Mouse (Mus musculus) lung, embryonic 16.5 days (tissue): ENCODE measurements around the gene Apol7e. TPM values are rescaled to one million over a fixed set of nuclear protein-coding genes. Genes with fewer than 3 reads are reported as not detected.
"Not testable (repeated sequence)": the region's sequence is repeated elsewhere in the genome, so short reads cannot be mapped to it uniquely, and the experiment has no call there.

Experiments
- ATAC-seq: fragments of 200-750 bp; cut with Nextera tagmentation; 2 replicates; pipeline ENCODE4 v1.8.0; 2017; ENCODE audit warnings: low read depth, mild to moderate bottlenecking, moderate library complexity
- H3K27ac ChIP-seq: fragments of 300-500 bp; sonication (generic); 2 replicates; pipeline ENCODE4 v1.5.1; 2014; ENCODE audit warnings: mild to moderate bottlenecking, control low read depth, low read length
- H3K27me3 ChIP-seq: fragments of 300-500 bp; sonication (generic); 2 replicates; pipeline ENCODE4 v1.6.1; 2014; ENCODE audit warnings: low read depth, low read length, mixed read lengths; ENCODE audit not compliant: control insufficient read depth, insufficient read depth
- H3K36me3 ChIP-seq: fragments of 300-500 bp; sonication (generic); 2 replicates; pipeline ENCODE4 v1.6.1; 2014; ENCODE audit warnings: low read length; ENCODE audit not compliant: control insufficient read depth, insufficient read depth
- H3K4me1 ChIP-seq: fragments of 300-500 bp; sonication (generic); replicated peaks from 2 replicates; pipeline ENCODE4 v1.6.1; 2014; ENCODE audit warnings: low read length, mixed read lengths; ENCODE audit not compliant: control insufficient read depth, insufficient read depth
- H3K4me2 ChIP-seq: fragments of 300-500 bp; sonication (generic); 2 replicates; pipeline ENCODE4 v1.6.1; 2014; ENCODE audit warnings: low read depth, low read length, control low read depth
- H3K4me3 ChIP-seq: fragments of 300-500 bp; sonication (generic); 2 replicates; pipeline ENCODE4 v1.5.1; 2014; ENCODE audit warnings: mild to moderate bottlenecking, low read length, control low read depth
- H3K9ac ChIP-seq: fragments of 300-500 bp; sonication (generic); 2 replicates; pipeline ENCODE4 v1.6.1; 2014; ENCODE audit warnings: low read length, control low read depth
- H3K9me3 ChIP-seq: fragments of 300-500 bp; sonication (generic); 2 replicates; pipeline ENCODE4 v1.6.1; 2016; ENCODE audit warnings: low read length; ENCODE audit not compliant: control insufficient read depth
- WGBS: fragments of 180-500 bp; shearing (Covaris S2); extraction: QIAGEN DNeasy Blood & Tissue Kit; methylation state at CpG from one replicate; pipeline ENCODE4 v1.1.7; 2014; 5-methylcytosine and 5-hydroxymethylcytosine counted together
- polyA plus RNA-seq: library from polyadenylated mRNA; unstranded; fragments of >200 nt; fragmentation: Nextera tagmentation; extraction: Ambion mirVana; gene quantifications from 2 replicates; pipeline ENCODE4 v1.2.1, GENCODE M21; 2015

Gene Apol7e
- not detected in 2 replicates for polyA plus RNA-seq

DNA sequence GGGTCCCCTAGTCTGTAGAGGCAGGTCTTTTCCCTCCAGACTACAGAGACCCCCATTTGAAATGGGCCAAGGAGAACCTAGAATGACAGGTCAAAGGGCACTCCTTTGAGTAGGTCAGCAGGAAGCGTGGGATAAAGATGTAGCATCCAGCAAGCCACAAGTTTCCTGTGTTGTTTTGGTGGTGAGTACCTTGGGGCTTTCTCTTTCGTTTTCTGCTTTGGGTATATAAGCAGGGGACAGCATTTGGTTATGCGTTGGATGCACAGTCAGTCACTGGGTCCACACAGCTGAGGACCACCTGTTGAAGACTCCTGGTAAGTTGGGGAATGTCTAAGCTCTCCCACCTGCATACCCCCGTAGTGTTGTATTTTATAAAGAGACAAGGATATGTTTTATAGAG lies at the start of gene Apol7e:
Apol7e (plus strand) TSS at position 202 of the 400 bp plus-strand sequence.
- H3K9ac ChIP-seq, H3K4me2 ChIP-seq, H3K36me3 ChIP-seq, ATAC-seq, H3K4me3 ChIP-seq, H3K27ac ChIP-seq, H3K27me3 ChIP-seq, H3K9me3 ChIP-seq, H3K4me1 ChIP-seq: not testable (repeated sequence)
- 70% methylated on average over 4 of the region's 4 CpGs for WGBS

GRCm38 (mm10) chr15:77651143-77651542 lies 47.5 kb upstream of the Apol7e start:
- H3K9ac ChIP-seq, H3K9me3 ChIP-seq, ATAC-seq, H3K36me3 ChIP-seq, H3K4me1 ChIP-seq, H3K4me3 ChIP-seq, H3K27me3 ChIP-seq, H3K4me2 ChIP-seq, H3K27ac ChIP-seq: not testable (repeated sequence)

DNA sequence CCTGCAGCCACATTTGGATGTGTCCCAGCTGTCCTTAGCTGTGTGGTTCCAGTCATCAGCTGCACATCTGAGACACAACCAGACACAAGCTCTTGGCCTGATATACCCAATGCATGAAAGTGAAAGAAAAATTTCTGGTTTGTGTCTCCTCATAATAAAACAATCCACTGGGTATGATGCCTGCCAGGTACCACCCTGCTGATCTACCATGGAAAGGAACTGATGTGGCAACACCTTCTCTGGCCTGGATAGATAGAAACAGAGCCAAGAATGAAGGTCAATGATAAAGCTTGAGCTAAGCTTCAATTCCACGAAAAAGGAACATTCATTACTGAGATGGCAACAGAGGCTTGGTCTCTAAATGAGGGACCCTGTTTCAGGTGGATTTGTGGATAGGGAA lies 38.9 kb upstream of the Apol7e start:
- H3K27me3 ChIP-seq, H3K4me3 ChIP-seq, H3K4me1 ChIP-seq, ATAC-seq, H3K9me3 ChIP-seq, H3K9ac ChIP-seq, H3K4me2 ChIP-seq, H3K36me3 ChIP-seq, H3K27ac ChIP-seq: not testable (repeated sequence)
- WGBS = 70% methylated on average over 1 of the region's 1 CpGs

DNA sequence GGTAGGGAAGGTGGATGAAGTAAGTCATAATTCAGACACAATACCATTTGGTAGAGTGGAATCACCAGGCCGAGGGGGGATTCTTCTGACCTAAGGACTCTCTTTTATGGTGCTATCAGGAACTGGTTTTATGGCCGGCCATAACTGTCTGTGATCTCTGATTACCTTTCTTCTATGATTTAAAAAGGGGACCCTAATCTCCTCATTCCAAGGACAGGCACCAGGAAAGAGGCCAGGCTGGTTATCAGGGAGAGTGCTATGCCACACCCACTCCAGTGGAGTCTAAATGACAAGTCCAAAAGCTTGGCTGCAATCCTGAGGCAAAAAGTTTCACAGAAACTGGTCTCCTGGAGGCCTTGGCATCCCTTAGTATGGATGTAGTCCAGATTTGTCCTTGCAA lies 36.8 kb upstream of the Apol7e start:
- H3K27me3 ChIP-seq, H3K36me3 ChIP-seq, H3K9me3 ChIP-seq, H3K4me1 ChIP-seq, H3K27ac ChIP-seq, ATAC-seq, H3K9ac ChIP-seq, H3K4me2 ChIP-seq, H3K4me3 ChIP-seq: not testable (repeated sequence)
- 77% methylated on average over 2 of the region's 2 CpGs for WGBS

DNA sequence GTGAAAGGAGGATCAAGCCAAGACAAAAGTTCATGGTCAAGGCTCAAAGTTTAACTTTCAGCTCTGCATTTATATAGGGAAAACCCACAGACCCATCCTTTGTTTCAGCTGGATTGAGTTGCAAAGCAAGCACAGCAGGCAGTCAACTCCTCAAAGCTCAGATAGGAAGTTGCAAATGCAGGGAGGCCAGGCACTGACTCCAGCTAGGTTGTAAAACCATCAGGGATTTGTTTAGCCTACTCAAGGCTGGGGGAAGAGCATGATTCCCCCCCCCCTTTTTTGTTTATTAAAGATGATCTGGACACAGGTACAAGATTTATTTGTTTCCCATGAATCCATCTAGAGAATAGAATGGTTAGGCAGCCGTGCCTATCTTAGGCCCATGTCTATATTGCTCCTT lies 24.6 kb upstream of the Apol7e start:
- not testable (repeated sequence) for H3K9me3 ChIP-seq, H3K4me1 ChIP-seq, H3K9ac ChIP-seq, ATAC-seq, H3K27ac ChIP-seq, H3K27me3 ChIP-seq, H3K4me3 ChIP-seq, H3K36me3 ChIP-seq, H3K4me2 ChIP-seq
- 67% methylated on average over 1 of the region's 1 CpGs for WGBS

- not testable (repeated sequence) for H3K4me3 ChIP-seq, ATAC-seq, H3K36me3 ChIP-seq, H3K4me2 ChIP-seq, H3K27me3 ChIP-seq, H3K9ac ChIP-seq, H3K27ac ChIP-seq, H3K9me3 ChIP-seq, H3K4me1 ChIP-seq
- WGBS = 5% methylated on average over 9 of the region's 11 CpGs
Measured at GRCm38 (mm10) chr15:77683944-77684343, 14.7 kb upstream of the Apol7e start.

DNA sequence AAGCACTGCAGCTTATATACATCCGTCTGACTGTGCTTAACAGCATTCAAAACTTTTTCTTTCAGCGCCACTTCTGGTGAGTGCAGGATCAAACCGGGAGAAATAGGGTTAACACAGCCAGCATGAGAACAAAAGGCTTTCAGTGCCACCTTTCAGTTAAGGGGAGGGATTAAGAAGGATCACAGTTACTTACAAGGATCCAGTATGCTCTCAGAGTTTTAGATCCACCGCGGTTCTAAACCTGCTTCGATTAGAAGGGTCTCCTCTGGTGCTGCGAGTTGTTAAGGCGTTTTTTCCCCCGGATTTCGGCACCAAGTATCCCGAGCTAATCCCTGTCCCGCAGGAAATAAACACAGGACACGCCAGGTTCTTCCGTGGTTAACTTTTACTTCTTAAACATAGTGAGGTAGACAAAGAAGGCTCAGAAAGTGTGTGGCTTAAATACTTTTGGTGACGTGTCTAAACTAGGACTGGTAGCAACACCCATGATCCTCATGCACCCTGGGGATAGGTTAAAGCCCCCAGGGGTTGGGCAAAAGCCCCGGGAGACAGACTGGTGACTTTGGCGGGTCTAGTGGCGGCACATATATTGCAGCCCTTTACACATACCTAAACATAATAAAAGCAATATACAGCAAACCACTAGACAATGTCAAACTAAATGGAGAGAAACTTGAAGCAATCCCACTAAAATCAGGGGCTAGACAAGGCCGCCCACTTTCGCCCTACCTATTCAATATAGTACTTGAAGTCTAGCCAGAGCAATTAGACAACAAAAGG lies 6.9 kb upstream of the Apol7e start:
- H3K4me1 ChIP-seq, H3K27me3 ChIP-seq, H3K9me3 ChIP-seq, H3K36me3 ChIP-seq, ATAC-seq, H3K27ac ChIP-seq: not testable (repeated sequence)
- 7% methylated on average over 19 of the region's 20 CpGs for WGBS
- peak overlapping the region; percentile 39 for H3K4me3 ChIP-seq
- H3K4me2 ChIP-seq = peak overlapping the region; percentile 53
- H3K9ac ChIP-seq = peak overlapping the region; percentile 34

GRCm38 (mm10) chr15:77694687-77695295 lies 3.9 kb upstream of the Apol7e start:
- not testable (repeated sequence) for H3K36me3 ChIP-seq, H3K4me2 ChIP-seq, H3K4me3 ChIP-seq, H3K9me3 ChIP-seq, H3K9ac ChIP-seq, H3K27me3 ChIP-seq, H3K27ac ChIP-seq, H3K4me1 ChIP-seq, ATAC-seq
- 27% methylated on average over 11 of the region's 15 CpGs for WGBS

- not testable (repeated sequence) for H3K36me3 ChIP-seq, H3K4me2 ChIP-seq, H3K27me3 ChIP-seq, H3K9me3 ChIP-seq, ATAC-seq, H3K4me3 ChIP-seq, H3K27ac ChIP-seq, H3K4me1 ChIP-seq, H3K9ac ChIP-seq
- WGBS = 68% methylated on average over 3 of the region's 3 CpGs
Measured at GRCm38 (mm10) chr15:77705306-77705705, 6.6 kb downstream of the Apol7e start.
